Mouse (Mus musculus) intestine, embryonic 14.5 days (tissue): ENCODE data around the gene Phactr2. TPM values are rescaled to one million over a fixed set of nuclear protein-coding genes. Genes with fewer than 3 reads are reported as not detected.

Experiments
- ATAC-seq: fragments of 200-750 bp; cut with Nextera tagmentation; replicated peaks from 2 replicates; pipeline ENCODE4 v1.8.0; 2017; ENCODE audit warnings: low read depth, moderate number of reproducible peaks, moderate TSS enrichment, moderate library complexity; ENCODE audit not compliant: low FRiP score, low TSS enrichment
- DNase-seq: peaks from one replicate; pipeline ENCODE4 v3.0.0-alpha.2; 2018; ENCODE audit warnings: low spot score
- H3K27ac ChIP-seq: fragments of 300-500 bp; sonication (generic); 2 replicates; pipeline ENCODE4 v1.5.1; 2014; ENCODE audit warnings: low read depth, mild to moderate bottlenecking, control low read depth
- H3K27me3 ChIP-seq: fragments of 300-500 bp; sonication (generic); replicated peaks from 2 replicates; pipeline ENCODE4 v1.6.1; 2014; ENCODE audit warnings: low read length, control low read depth; ENCODE audit not compliant: control insufficient read depth, insufficient read depth
- H3K36me3 ChIP-seq: fragments of 300-500 bp; sonication (generic); 2 replicates; pipeline ENCODE4 v1.6.1; 2014; ENCODE audit warnings: low read length, control low read depth; ENCODE audit not compliant: control insufficient read depth, insufficient read depth
- H3K4me1 ChIP-seq: fragments of 300-500 bp; sonication (generic); replicated peaks from 2 replicates; pipeline ENCODE4 v1.6.1; 2014; ENCODE audit warnings: low read length, control low read depth, mixed read lengths; ENCODE audit not compliant: control insufficient read depth, insufficient read depth
- H3K4me2 ChIP-seq: fragments of 300-500 bp; sonication (generic); 2 replicates; pipeline ENCODE4 v1.6.1; 2014; ENCODE audit warnings: low read length
- H3K4me3 ChIP-seq: fragments of 300-500 bp; sonication (generic); 2 replicates; pipeline ENCODE4 v1.5.1; 2014; ENCODE audit warnings: low read depth, low read length, control low read depth, mixed read lengths
- H3K9ac ChIP-seq: fragments of 300-500 bp; sonication (generic); 2 replicates; pipeline ENCODE4 v1.6.1; 2014; ENCODE audit warnings: mild to moderate bottlenecking, low read length
- H3K9me3 ChIP-seq: fragments of 300-500 bp; sonication (generic); 2 replicates; pipeline ENCODE4 v1.6.1; 2016; ENCODE audit warnings: low read length, control low read depth; ENCODE audit not compliant: control insufficient read depth
- WGBS: fragments of 180-500 bp; shearing (Covaris S2); extraction: QIAGEN DNeasy Blood & Tissue Kit; methylation state at CpG from one replicate; pipeline ENCODE4 v1.1.7; 2014; 5-methylcytosine and 5-hydroxymethylcytosine counted together
- polyA plus RNA-seq: library from polyadenylated mRNA; unstranded; fragments of >200 nt; fragmentation: Nextera tagmentation; extraction: Ambion mirVana; gene quantifications from 2 replicates; pipeline ENCODE4 v1.2.1, GENCODE M21; 2014

The Phactr2 gene
- polyA plus RNA-seq, 1 experiment from 2014 or later, result 26.7 TPM

DNA sequence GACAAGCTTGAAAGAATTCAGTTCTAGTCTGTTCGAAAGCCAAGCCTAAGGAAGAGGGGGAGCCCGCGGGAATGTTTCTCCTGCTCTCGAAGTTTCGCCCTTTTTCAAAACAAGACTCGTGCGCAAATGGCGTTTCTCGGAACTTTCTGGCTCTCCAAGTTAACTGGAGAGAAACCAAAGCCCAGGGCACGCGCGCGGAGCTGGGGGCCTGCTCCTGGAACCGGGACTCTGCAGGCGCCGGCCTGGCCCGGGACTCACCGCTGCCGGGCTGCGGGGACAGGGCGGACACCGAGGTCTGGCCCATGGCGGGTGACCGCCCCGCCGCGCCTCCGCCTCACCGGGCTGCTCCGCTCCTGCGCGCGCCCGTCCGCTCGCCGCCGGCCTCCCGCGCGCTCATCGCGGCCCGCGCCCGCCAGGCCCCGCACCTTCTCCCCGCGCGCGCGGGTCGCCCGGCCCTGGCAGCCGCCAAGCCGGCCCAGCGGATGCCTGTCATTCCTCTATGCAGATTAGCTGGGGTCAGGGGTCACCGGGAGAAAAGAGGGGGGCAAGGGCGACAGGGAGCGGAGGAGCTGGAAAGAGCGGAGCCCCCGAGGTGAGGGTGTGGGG is 150.3 kb downstream of the Phactr2 start:
- Histone ChIP-seq H3K4me3 (peak overlapping the region; percentile 52), H3K4me2 (peak overlapping the region; percentile 75), H3K27ac (peak overlapping the region; percentile 99), H3K36me3 (no peaks in the 10 kb centered on the region), H3K4me1 (peaks cover 15% of the 10 kb centered on the region), H3K9ac (peak overlapping the region; percentile 83), H3K9me3 (no peaks in the 10 kb centered on the region), H3K27me3 (no peaks in the 10 kb centered on the region)
- under 1% methylated on average over 55 of the region's 62 CpGs for WGBS
- ATAC-seq (peak; percentile 81), DNase-seq (peak; percentile 86)

DNA sequence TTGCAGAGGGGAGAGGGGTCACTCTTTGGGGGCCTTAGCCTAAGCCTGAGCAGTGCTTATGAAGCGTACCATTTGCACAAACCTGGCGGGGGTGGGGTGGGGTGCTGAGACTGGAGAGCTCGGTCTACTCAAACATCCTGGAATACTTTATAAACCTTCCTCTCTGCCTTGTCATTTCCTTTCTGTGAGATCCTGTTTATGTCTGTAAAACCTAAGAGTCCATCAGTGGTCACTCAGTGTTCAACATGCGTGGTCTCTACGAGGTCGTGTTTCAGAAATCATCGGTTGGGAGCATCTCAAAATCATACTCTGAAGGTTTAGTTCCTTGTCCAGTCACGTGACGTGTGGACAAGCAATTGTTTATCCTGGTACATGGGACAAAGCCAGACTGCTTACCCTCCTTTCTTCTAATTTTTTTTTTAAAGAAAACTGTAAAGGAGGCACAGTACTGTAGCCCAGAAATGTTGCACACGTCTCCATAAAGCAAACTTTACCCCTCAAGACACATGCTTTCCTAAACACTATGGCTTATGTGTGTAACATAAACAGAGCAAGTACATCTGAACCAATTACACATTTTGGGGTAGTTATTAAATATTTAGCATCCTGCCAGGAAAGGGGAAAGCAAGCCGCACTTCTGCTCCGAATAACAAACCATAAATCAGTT is 150.9 kb downstream of the Phactr2 start:
- Histone ChIP-seq H3K4me3 (peak overlapping the region; percentile 52), H3K27me3 (no peaks in the 10 kb centered on the region), H3K36me3 (no peaks in the 10 kb centered on the region), H3K4me1 (peaks cover 10% of the 10 kb centered on the region), H3K9me3 (no peaks in the 10 kb centered on the region), H3K4me2 (peak overlapping the region; percentile 75), H3K9ac (peak overlapping the region; percentile 83), H3K27ac (peak overlapping the region; percentile 99)
- 8% methylated on average over 12 of the region's 12 CpGs for WGBS
- ATAC-seq (peak; percentile 67), DNase-seq (peak; percentile 73)

DNA sequence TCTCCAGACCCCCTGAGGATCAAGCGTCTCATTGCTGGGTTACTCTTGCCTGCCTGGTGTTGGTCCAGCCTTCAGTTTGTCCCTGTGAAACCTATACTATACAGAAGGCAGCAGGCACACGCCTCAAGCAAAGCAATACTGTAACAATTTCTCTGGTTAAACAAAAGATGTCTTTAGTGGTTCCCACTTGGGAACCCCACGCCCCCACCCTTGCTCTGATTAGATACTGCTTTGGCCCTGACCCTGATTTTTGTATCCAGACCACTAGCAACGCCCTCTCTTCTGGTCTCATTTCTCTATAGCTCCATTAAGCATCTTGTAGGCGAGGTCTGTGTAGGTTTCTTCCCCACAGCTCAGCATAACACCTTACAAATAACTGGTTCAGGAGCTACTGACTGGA is 159.2 kb downstream of the Phactr2 start:
- DNase-seq (no peak), ATAC-seq (no peak)
- Histone ChIP-seq H3K27me3 (no peaks in the 10 kb centered on the region), H3K4me1 (peaks cover 17% of the 10 kb centered on the region), H3K9ac (no peak overlapping the region), H3K27ac (no peak overlapping the region), H3K9me3 (no peaks in the 10 kb centered on the region), H3K36me3 (no peaks in the 10 kb centered on the region), H3K4me3 (no peak overlapping the region), H3K4me2 (no peak overlapping the region)
- 85% methylated on average over 5 of the region's 5 CpGs for WGBS

DNA sequence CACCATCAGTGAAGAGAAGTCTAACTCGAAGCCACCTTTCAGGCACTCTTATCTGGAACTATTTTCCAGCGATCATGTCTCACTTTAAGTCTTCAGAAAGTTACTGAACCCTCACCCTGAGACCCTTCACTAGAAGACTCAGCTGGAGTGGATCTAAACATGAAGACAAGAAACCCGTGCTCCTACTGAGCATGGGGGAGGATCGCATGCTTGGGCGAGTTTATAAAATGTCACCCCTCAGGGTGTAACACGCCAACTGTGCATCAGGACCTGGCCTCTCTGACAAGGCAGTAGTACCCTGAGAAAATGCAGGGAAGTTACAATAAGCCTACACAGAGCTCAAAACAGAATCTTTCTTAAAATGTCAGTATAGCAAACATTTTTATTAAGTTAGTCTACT is 161.6 kb downstream of the Phactr2 start:
- WGBS, result 63% methylated on average over 6 of the region's 6 CpGs
- Histone ChIP-seq H3K36me3 (no peaks in the 10 kb centered on the region), H3K9ac (no peak overlapping the region), H3K4me1 (peaks cover 17% of the 10 kb centered on the region), H3K9me3 (no peaks in the 10 kb centered on the region), H3K27ac (no peak overlapping the region), H3K27me3 (no peaks in the 10 kb centered on the region), H3K4me2 (no peak overlapping the region), H3K4me3 (no peak overlapping the region)
- DNase-seq, result no peak
- ATAC-seq, result no peak

DNA sequence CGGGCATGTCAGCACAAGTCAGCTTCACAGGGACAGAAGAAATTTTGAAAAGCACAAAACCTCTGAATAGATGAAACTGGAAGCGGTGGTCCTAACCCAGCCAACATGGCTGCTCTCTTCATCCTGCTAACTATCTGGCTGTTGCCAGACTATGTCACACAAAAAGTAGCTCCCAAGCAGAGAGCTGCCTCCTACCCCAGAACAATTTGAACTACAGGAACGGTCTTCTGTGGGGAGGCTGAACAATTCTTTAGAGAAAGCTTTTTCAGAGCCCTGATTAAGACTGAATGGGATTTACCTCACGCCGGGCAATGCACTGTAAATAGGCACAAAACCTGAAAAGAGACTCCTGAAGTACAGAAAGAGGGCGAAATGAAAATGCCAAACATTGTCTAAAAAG is 162.6 kb downstream of the Phactr2 start:
- no peaks in the 10 kb centered on the region for H3K27me3 ChIP-seq
- ATAC-seq, result no peak
- H3K4me3 ChIP-seq, result no peak overlapping the region
- H3K9me3 ChIP-seq, result no peaks in the 10 kb centered on the region
- H3K4me1 ChIP-seq, result peaks cover 17% of the 10 kb centered on the region
- no peaks in the 10 kb centered on the region for H3K36me3 ChIP-seq
- no peak overlapping the region for H3K4me2 ChIP-seq
- H3K27ac ChIP-seq, result 0 out of 2 replicates have a peak overlapping the region, but pooled peaks have one; percentile 10
- DNase-seq, result no peak
- H3K9ac ChIP-seq, result no peak overlapping the region
- 69% methylated on average over 6 of the region's 6 CpGs for WGBS

DNA sequence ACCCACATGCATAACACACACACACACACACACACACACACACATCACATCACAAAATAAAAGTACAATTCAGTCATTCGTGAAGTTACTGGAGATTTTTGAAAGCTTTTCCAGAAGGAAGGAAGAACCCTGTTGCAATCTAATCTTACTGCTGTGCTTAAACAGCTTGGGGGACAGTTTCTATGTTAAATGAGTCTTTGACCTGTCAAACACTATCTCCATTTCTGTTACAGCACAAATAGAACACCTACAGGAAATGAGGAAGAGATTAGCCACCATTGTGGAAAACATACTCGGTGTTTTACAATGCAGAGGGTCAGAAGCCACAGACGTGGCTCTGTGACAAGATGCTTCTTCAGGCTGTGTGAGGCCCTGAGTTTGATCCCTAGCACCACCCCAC is 164.1 kb downstream of the Phactr2 start:
- Histone ChIP-seq H3K36me3 (no peaks in the 10 kb centered on the region), H3K9ac (no peak overlapping the region), H3K4me2 (no peak overlapping the region), H3K27me3 (no peaks in the 10 kb centered on the region), H3K27ac (no peak overlapping the region), H3K4me3 (no peak overlapping the region), H3K9me3 (no peaks in the 10 kb centered on the region), H3K4me1 (peaks cover 16% of the 10 kb centered on the region)
- ATAC-seq (no peak), DNase-seq (no peak)
- 67% methylated on average over 3 of the region's 3 CpGs for WGBS

DNA sequence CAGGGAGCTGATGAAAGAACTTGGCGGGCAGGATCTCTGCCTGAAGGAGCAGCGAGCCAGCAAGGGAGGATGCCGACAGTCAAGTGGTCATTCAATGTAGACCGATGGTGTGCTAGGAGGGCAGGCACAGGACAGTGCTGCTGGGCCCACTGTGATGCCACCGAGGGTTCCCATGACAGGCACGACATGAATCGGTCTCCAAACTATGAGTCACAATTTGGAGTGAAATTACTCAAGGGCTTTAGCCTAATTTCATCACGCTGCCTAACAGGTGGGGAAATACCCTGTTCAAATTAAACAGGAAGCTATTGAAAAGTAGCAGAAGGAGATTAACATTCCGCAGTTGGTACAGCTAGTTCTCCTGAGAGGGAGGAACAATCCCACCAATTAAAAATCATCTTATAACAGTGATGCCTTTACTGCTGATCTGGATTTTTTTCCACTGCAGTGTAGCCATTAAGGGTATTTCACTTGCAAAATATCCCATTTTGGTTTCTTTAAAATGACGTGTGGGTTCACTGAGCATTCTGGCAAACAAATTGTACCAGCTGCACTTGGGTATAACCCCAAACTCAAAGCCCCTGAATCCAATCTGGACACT is 169.5 kb downstream of the Phactr2 start:
- DNase-seq (no peak), ATAC-seq (no peak)
- Histone ChIP-seq H3K27ac (no peak overlapping the region), H3K4me2 (no peak overlapping the region), H3K4me3 (no peak overlapping the region), H3K9me3 (no peaks in the 10 kb centered on the region), H3K36me3 (no peaks in the 10 kb centered on the region), H3K9ac (no peak overlapping the region), H3K4me1 (peaks cover 10% of the 10 kb centered on the region; the same call in 1 of the 2 replicates), H3K27me3 (no peaks in the 10 kb centered on the region)
- 80% methylated on average over 10 of the region's 10 CpGs for WGBS

DNA sequence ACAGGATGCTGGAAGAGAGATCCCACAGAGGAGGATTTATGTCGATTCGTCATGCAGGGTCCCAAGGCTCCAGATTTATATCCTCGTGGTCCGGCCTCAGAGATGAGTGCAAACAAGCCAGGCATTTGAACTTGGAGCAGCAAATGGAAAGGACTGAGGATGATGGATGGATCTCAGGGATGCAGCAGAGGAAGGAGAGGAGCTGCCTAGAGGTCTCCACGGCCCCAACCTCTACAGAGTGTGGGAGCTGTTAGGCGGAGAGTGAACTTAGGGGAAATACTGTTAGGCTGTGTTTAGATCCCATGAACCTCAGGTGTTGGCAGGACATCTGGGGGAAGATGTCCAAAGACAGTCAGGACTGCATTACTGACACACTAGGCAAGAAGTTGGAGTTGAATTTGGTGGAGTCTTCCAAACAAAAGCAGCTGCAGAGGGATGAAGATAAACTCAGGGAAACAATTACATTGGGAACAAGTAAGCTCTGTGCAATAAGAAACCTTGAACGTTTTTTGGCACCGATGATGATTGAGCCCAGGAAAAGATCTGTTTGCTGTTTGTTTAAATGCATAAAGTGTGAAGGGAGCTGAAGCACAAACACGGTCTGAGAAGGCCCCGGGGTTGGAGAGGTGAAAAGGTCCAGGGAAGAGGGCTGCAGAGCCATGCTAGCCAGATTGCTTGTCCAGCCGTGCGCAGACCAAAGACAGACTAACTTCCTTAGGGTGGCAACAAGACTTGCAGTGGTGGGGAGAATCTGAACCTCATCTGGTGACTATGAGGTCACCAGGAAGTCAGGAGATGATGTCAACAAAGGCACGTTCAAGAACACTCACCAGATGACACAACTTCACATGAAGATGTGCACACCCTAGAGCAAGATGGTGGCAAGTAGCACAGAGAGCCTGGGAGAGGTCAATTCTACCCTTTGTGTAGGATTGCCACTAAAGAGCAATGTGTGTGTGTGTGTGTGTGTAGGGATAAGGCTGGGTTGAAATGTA is 170.6 kb downstream of the Phactr2 start:
- H3K27me3 ChIP-seq, result no peaks in the 10 kb centered on the region
- H3K4me2 ChIP-seq, result no peak overlapping the region
- no peaks in the 10 kb centered on the region for H3K9me3 ChIP-seq
- H3K27ac ChIP-seq, result no peak overlapping the region; the same call in 1 of the 2 replicates
- no peak overlapping the region for H3K9ac ChIP-seq
- DNase-seq (no peak), ATAC-seq (no peak)
- WGBS, result 54% methylated on average over 13 of the region's 13 CpGs
- no peaks in the 10 kb centered on the region for H3K36me3 ChIP-seq
- no peak overlapping the region for H3K4me3 ChIP-seq
- peaks cover 10% of the 10 kb centered on the region; the same call in 1 of the 2 replicates for H3K4me1 ChIP-seq
